ENCODE assay signal across 10 mouse cellular contexts in genomic region chr14:34660351-34660787, GRCm38 (mm10). TPM values are rescaled to one million over a fixed set of nuclear protein-coding genes. Genes with fewer than 3 reads are reported as not detected.
DNase-seq lines count a peak whose midpoint lies in the region; ATAC-seq and TF ChIP-seq lines count a peak whose summit lies in the region.
"Had no signal": no experiment of that assay in that cellular context is flagged by ENCODE, and none has a peak within 500 bp of the region (broad histone marks: within the 10 kb centered on the region; RNA-seq: fewer than 3 reads in every experiment).

No protein-coding gene starts in this region.

- TF ChIP-seq CTCF in gastrocnemius, adult 2 months (IDR thresholded peaks at IDR 0.05), result no peak
- no peak for TF ChIP-seq CTCF in forebrain, postnatal 0 days (IDR thresholded peaks at IDR 0.05; ENCODE audit: low read depth)

- no peaks in the 10 kb centered on the region for H3K36me3 ChIP-seq in heart, embryonic 10.5 days
- H3K36me3 ChIP-seq in forebrain, postnatal 0 days (ENCODE audit: insufficient read depth), result no peaks in the 10 kb centered on the region
- H3K36me3 ChIP-seq: neural tube, embryonic 12.5 days had no signal

- no peaks in the 10 kb centered on the region; the same call in 1 of the 2 replicates for H3K9me3 ChIP-seq in heart, embryonic 10.5 days
- H3K9me3 ChIP-seq in forebrain, postnatal 0 days (ENCODE audit: low read length), result no peaks in the 10 kb centered on the region
- H3K9me3 ChIP-seq: neural tube, embryonic 12.5 days had no signal

- peak overlapping the region; percentile 83 for H3K27ac ChIP-seq in heart, embryonic 10.5 days
- H3K27ac ChIP-seq in gastrocnemius, adult 2 months, result no peak overlapping the region
- no peak overlapping the region for H3K27ac ChIP-seq in forebrain, postnatal 0 days (ENCODE audit: low read depth, low read length)
- H3K27ac ChIP-seq: neural tube, embryonic 12.5 days had no signal

- H3K27me3 ChIP-seq in heart, embryonic 10.5 days (ENCODE audit: insufficient read depth, poor library complexity, severe bottlenecking), result peaks cover 30% of the 10 kb centered on the region
- peaks cover 10% of the 10 kb centered on the region for H3K27me3 ChIP-seq in forebrain, postnatal 0 days (ENCODE audit: insufficient read depth, low read length)

- intact Hi-C loops in heart, postnatal 36 days (cut with DNase I), result no loop called here
- intact Hi-C loops in gastrocnemius, adult 2 months (cut with DNase I), result no loop called here

- 21% methylated on average over 7 of the region's 7 CpGs for WGBS in heart, embryonic 10.5 days
- whole genome bisulfite sequencing in forebrain, postnatal 0 days, result 50% methylated on average over 7 of the region's 7 CpGs

- no peak overlapping the region for H3K4me3 ChIP-seq in heart, embryonic 10.5 days
- no peak overlapping the region for H3K4me3 ChIP-seq in gastrocnemius, adult 2 months
- no peak overlapping the region for H3K4me3 ChIP-seq in forebrain, postnatal 0 days (ENCODE audit: low read depth, low read length)

- H3K4me2 ChIP-seq in forebrain, postnatal 0 days (ENCODE audit: low read depth), result no peak overlapping the region

- peak; percentile 85 for ATAC-seq in megakaryocyte-erythroid progenitor cell, adult 5-6 weeks (replicated peaks; ENCODE audit: low FRiP score, low TSS enrichment, poor library complexity, severe bottlenecking)
- no peak for ATAC-seq in cerebellum, adult (ENCODE audit: insufficient number of reproducible peaks, low FRiP score, low TSS enrichment)
- ATAC-seq in forebrain, postnatal 0 days, result no peak

- no peak overlapping the region for H3K9ac ChIP-seq in forebrain, postnatal 0 days
- H3K9ac ChIP-seq: neural tube, embryonic 12.5 days had no signal

- peak; percentile 81 for DNase-seq in heart, embryonic 10.5 days (ENCODE audit: low spot score)
- DNase-seq in heart, postnatal 36 days, result no peak
- peak; percentile 42 for DNase-seq in ES-CJ7 (ENCODE audit: low read depth, low spot score)
- peak; percentile 7 for DNase-seq in embryo, embryonic 10.5 days (ENCODE audit: low spot score)
- no peak for DNase-seq in gastrocnemius, adult 2 months
- DNase-seq in forebrain, postnatal 0 days, result no peak
- DNase-seq: kidney, adult 9 months had no signal

- H3K4me1 ChIP-seq in heart, embryonic 10.5 days, result peaks cover 18% of the 10 kb centered on the region
- H3K4me1 ChIP-seq in forebrain, postnatal 0 days (ENCODE audit: insufficient read depth), result no peaks in the 10 kb centered on the region; the same call in 1 of the 2 replicates

RNA-seq across cellular contexts. Expression of gene Wapl, which starts 13.4 kb away (rescaled TPM):
- 17.5 and 27.1 TPM in 2 replicates for polyA plus RNA-seq in heart, embryonic 10.5 days (2016; fragmentation: Nextera tagmentation; extraction: Ambion mirVana)
- 10 to 100 TPM; 36.5 to 37.6 TPM for total RNA-seq in heart, postnatal 36 days (2021)
- 102 and 161 TPM in 2 replicates for total RNA-seq in megakaryocyte-erythroid progenitor cell, adult 5-6 weeks (2014; fragmentation: Nextera tagmentation)
- 201 and 208 TPM in 2 replicates for total RNA-seq in megakaryocyte-erythroid progenitor cell, adult 5-6 weeks (2017)
- 10 to 100 TPM; 38.8 to 40.0 TPM for total RNA-seq in gastrocnemius, adult 2 months (2021)
- 30.2 and 36.1 TPM in 2 replicates for total RNA-seq in forebrain, postnatal 0 days (2014; rRNA removed)
- polyA plus RNA-seq in forebrain, postnatal 0 days (2015; fragmentation: Nextera tagmentation; extraction: Ambion mirVana), result 9.3 and 12.1 TPM in 2 replicates

Comparison
In these comparisons a context has a peak if more than half of its experiments do, and no peak if none do; other contexts are left out.
1. DNase-seq: peak in heart, embryonic 10.5 days (single experiment), ES-CJ7 (single experiment) and embryo, embryonic 10.5 days (single experiment); none in heart, postnatal 36 days (0 of 2), gastrocnemius, adult 2 months (single experiment) and forebrain, postnatal 0 days (single experiment).